Mouse (Mus musculus) liver, embryonic 16.5 days (tissue): Measurements from ENCODE around the gene Rhbdl1. TPM values are rescaled to one million over a fixed set of nuclear protein-coding genes. Genes with fewer than 3 reads are reported as not detected.

Experiments used
- ATAC-seq: fragments of 200-750 bp; cut with Nextera tagmentation; 2 replicates; pipeline ENCODE4 v1.8.0; 2017; ENCODE audit warnings: low read depth, mild to moderate bottlenecking, moderate number of reproducible peaks, moderate library complexity
- H3K27ac ChIP-seq: fragments of 300-500 bp; sonication (generic); 2 replicates; pipeline ENCODE4 v1.5.1; 2014; ENCODE audit warnings: mild to moderate bottlenecking, low read length
- H3K27me3 ChIP-seq: fragments of 300-500 bp; sonication (generic); 2 replicates; pipeline ENCODE4 v1.6.1; 2014; ENCODE audit warnings: low read depth, low read length, mixed read lengths; ENCODE audit not compliant: control insufficient read depth, insufficient read depth
- H3K36me3 ChIP-seq: fragments of 300-500 bp; sonication (generic); 2 replicates; pipeline ENCODE4 v1.6.1; 2014; ENCODE audit warnings: mild to moderate bottlenecking; ENCODE audit not compliant: control insufficient read depth, insufficient read depth
- H3K4me1 ChIP-seq: fragments of 300-500 bp; sonication (generic); 2 replicates; pipeline ENCODE4 v1.6.1; 2014; ENCODE audit warnings: low read depth, low read length, mixed read lengths; ENCODE audit not compliant: control insufficient read depth
- H3K4me2 ChIP-seq: fragments of 300-500 bp; sonication (generic); 2 replicates; pipeline ENCODE4 v1.6.1; 2014; ENCODE audit warnings: low read depth, low read length, mixed read lengths
- H3K4me3 ChIP-seq: fragments of 300-500 bp; sonication (generic); 2 replicates; pipeline ENCODE4 v1.5.1; 2014; ENCODE audit warnings: low read depth, mild to moderate bottlenecking, low read length
- H3K9ac ChIP-seq: fragments of 300-500 bp; sonication (generic); 2 replicates; pipeline ENCODE4 v1.6.1; 2014; ENCODE audit warnings: low read depth, low read length
- H3K9me3 ChIP-seq: fragments of 300-500 bp; sonication (generic); replicated peaks from 2 replicates; pipeline ENCODE4 v1.6.1; 2016; ENCODE audit warnings: low read length; ENCODE audit not compliant: control insufficient read depth
- WGBS: fragments of 180-500 bp; shearing (Covaris S2); extraction: QIAGEN DNeasy Blood & Tissue Kit; methylation state at CpG from one replicate; pipeline ENCODE4 v1.1.7; 2014; ENCODE audit not compliant: insufficient replicate concordance; 5-methylcytosine and 5-hydroxymethylcytosine counted together
- polyA plus RNA-seq: library from polyadenylated mRNA; unstranded; fragments of >200 nt; fragmentation: Nextera tagmentation; extraction: Ambion mirVana; gene quantifications from 2 replicates; pipeline ENCODE4 v1.2.1, GENCODE M21; 2015

Gene Rhbdl1
- polyA plus RNA-seq, 1 experiment from 2014 or later, result 0.45 TPM

GRCm38 (mm10) chr17:25825984-25826570 lies 11.0 kb downstream of the Rhbdl1 start:
- WGBS, result 85% methylated on average over 27 of the region's 27 CpGs
- H3K4me1 ChIP-seq, result peaks cover 44% of the 10 kb centered on the region

GRCm38 (mm10) chr17:25825311-25825710 lies 11.8 kb downstream of the Rhbdl1 start:
- peaks cover 3% of the 10 kb centered on the region for H3K36me3 ChIP-seq
- no peaks in the 10 kb centered on the region for H3K9me3 ChIP-seq
- H3K4me3 ChIP-seq, result no peak overlapping the region
- H3K4me1 ChIP-seq, result peaks cover 37% of the 10 kb centered on the region
- no peak overlapping the region for H3K4me2 ChIP-seq
- peak overlapping the region; percentile 77; the same call in 1 of the 2 replicates for H3K9ac ChIP-seq
- 76% methylated on average over 6 of the region's 6 CpGs for WGBS
- no peak for ATAC-seq
- H3K27me3 ChIP-seq, result peaks cover 6% of the 10 kb centered on the region
- no peak overlapping the region for H3K27ac ChIP-seq

More at GRCm38 (mm10) chr17:25825984-25826570, 11.0 kb downstream of the Rhbdl1 start:
- Histone ChIP-seq H3K4me2 (no peak overlapping the region), H3K4me3 (no peak overlapping the region), H3K9ac (no peak overlapping the region), H3K36me3 (peaks cover 9% of the 10 kb centered on the region), H3K27ac (no peak overlapping the region), H3K27me3 (peaks cover 3% of the 10 kb centered on the region), H3K9me3 (no peaks in the 10 kb centered on the region)
- no peak for ATAC-seq

GRCm38 (mm10) chr17:25824362-25825142 lies 12.5 kb downstream of the Rhbdl1 start:
- peak overlapping the region; percentile 92 for H3K4me2 ChIP-seq
- 55% methylated on average over 17 of the region's 17 CpGs for WGBS
- peak overlapping the region; percentile 77 for H3K9ac ChIP-seq
- H3K36me3 ChIP-seq, result no peaks in the 10 kb centered on the region; the same call in none of the 2 replicates
- no peaks in the 10 kb centered on the region for H3K9me3 ChIP-seq
- no peak for ATAC-seq
- H3K4me3 ChIP-seq, result peak overlapping the region; percentile 85
- H3K27ac ChIP-seq, result peak overlapping the region; percentile 60; the same call in 1 of the 2 replicates
- H3K4me1 ChIP-seq, result peaks cover 30% of the 10 kb centered on the region
- H3K27me3 ChIP-seq, result peaks cover 13% of the 10 kb centered on the region

GRCm38 (mm10) chr17:25823452-25823851 lies 13.6 kb downstream of the Rhbdl1 start, which contains the start of gene Wdr24:
Wdr24 (plus strand) TSS chr17:25823627.
- peak within 1 kb of the TSS; percentile 77 for H3K9ac ChIP-seq

GRCm38 (mm10) chr17:25818851-25819780 lies 18.0 kb downstream of the Rhbdl1 start:
- Histone ChIP-seq H3K9ac (no peak overlapping the region), H3K4me3 (no peak overlapping the region), H3K27ac (no peak overlapping the region), H3K9me3 (no peaks in the 10 kb centered on the region), H3K4me1 (peaks cover 12% of the 10 kb centered on the region), H3K4me2 (peak overlapping the region; percentile 30; the same call in 1 of the 2 replicates), H3K27me3 (peaks cover 35% of the 10 kb centered on the region), H3K36me3 (no peaks in the 10 kb centered on the region)
- ATAC-seq, result peak; percentile 60
- WGBS, result 7% methylated on average over 42 of the region's 46 CpGs

More at GRCm38 (mm10) chr17:25823452-25823851, 13.6 kb downstream of the Rhbdl1 start, which contains the start of gene Wdr24:
- peak within 1 kb of the TSS; percentile 60 for H3K27ac ChIP-seq
- H3K36me3 ChIP-seq, result no peaks in the 10 kb centered on the region; the same call in none of the 2 replicates
- H3K4me2 ChIP-seq, result peak within 1 kb of the TSS; percentile 92
- under 1% methylated on average over 18 of the region's 18 CpGs for WGBS
- peak within 1 kb of the TSS; percentile 85 for H3K4me3 ChIP-seq
- H3K4me1 ChIP-seq, result peaks cover 27% of the 10 kb centered on the region
- peaks cover 24% of the 10 kb centered on the region for H3K27me3 ChIP-seq
- peak; percentile 64 for ATAC-seq
- H3K9me3 ChIP-seq, result no peaks in the 10 kb centered on the region

- Histone ChIP-seq H3K4me1 (peaks cover 5% of the 10 kb centered on the region), H3K9ac (no peak overlapping the region), H3K4me2 (no peak overlapping the region), H3K27me3 (peaks cover 45% of the 10 kb centered on the region), H3K4me3 (no peak overlapping the region), H3K9me3 (no peaks in the 10 kb centered on the region), H3K36me3 (no peaks in the 10 kb centered on the region), H3K27ac (no peak overlapping the region)
- 64% methylated on average over 11 of the region's 11 CpGs for WGBS
- no peak for ATAC-seq
Observed at GRCm38 (mm10) chr17:25817662-25818061, 19.4 kb downstream of the Rhbdl1 start.

GRCm38 (mm10) chr17:25813471-25813870 lies 23.6 kb downstream of the Rhbdl1 start:
- Histone ChIP-seq H3K4me1 (peaks cover 9% of the 10 kb centered on the region), H3K4me3 (no peak overlapping the region), H3K9ac (no peak overlapping the region), H3K4me2 (no peak overlapping the region), H3K36me3 (no peaks in the 10 kb centered on the region), H3K27ac (no peak overlapping the region), H3K9me3 (no peaks in the 10 kb centered on the region), H3K27me3 (peaks cover 58% of the 10 kb centered on the region)
- ATAC-seq, result 0 out of 2 replicates have a peak, but pooled peaks have one; percentile 13
- 2% methylated on average over 20 of the region's 20 CpGs for WGBS

GRCm38 (mm10) chr17:25810890-25811289 lies 26.2 kb downstream of the Rhbdl1 start:
- no peaks in the 10 kb centered on the region for H3K9me3 ChIP-seq

More at GRCm38 (mm10) chr17:25810890-25811289, 26.2 kb downstream of the Rhbdl1 start:
- Histone ChIP-seq H3K9ac (no peak overlapping the region), H3K4me3 (no peak overlapping the region), H3K4me2 (no peak overlapping the region), H3K27ac (no peak overlapping the region), H3K27me3 (peaks cover 55% of the 10 kb centered on the region), H3K4me1 (peaks cover 9% of the 10 kb centered on the region), H3K36me3 (no peaks in the 10 kb centered on the region)
- ATAC-seq, result no peak
- 63% methylated on average over 4 of the region's 4 CpGs for WGBS
